Mouse (Mus musculus): ENCODE measurements around the gene Slc12a8.

DNA sequence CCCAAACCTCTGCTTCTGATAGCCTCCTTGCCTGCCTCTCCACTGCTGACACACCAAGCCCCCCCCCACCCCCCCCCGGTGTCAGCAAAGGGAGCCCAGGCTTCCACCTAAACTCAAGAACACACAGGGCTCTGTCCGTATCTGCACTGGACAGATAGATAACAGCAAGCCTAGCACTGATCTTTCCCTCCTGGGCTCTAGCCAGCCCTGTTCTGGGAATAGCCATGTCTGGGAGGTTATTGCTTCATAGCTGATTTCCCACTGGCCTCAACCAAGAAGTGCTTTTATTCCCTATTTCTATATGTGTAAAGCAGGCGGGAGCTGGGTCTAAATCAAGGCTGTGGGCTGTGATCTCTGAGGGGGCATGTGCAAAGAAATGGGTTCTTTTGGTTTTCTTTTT is 61.3 kb downstream of the Slc12a8 start:
- TF ChIP-seq CTCF (IDR thresholded peaks at IDR 0.05; ENCODE audit: extremely low read depth, insufficient read depth, low read length) (no peak), POLR2A (IDR thresholded peaks at IDR 0.05; ENCODE audit: extremely low read depth, insufficient read depth, low read length) (no peak)

Measured in cortical plate, adult 2 months (tissue).